Mouse (Mus musculus): ENCODE measurements around the gene Jam2. TPM values are rescaled to one million over a fixed set of nuclear protein-coding genes. Genes with fewer than 3 reads are reported as not detected.

The Jam2 gene
- polyA plus RNA-seq, 1 experiment: 6.1 TPM

DNA sequence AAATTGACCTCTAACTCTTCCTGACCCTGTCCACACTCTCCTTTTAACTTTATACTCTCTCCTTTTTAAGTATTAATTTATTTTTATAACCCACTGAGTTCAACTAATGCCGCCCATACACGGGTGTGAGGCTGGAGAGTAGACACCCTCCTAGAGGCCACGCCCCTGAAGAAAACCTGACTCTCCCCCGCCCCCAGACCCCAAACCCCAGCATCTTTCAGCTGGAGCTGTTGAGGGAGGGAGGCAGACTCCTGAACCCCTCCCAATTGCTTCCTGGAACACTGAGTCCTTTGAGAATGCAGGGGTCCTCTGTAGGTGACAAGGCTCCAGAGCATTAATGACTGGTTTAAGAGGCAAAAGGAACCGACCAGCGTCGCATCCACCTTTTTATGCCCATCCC is 11.0 kb downstream of the Jam2 start:
- no peaks in the 10 kb centered on the region for H3K27me3 ChIP-seq (replicated peaks; ENCODE audit: control insufficient read depth, insufficient read depth, low read length)
- WGBS: 32% methylated on average over 7 of the region's 7 CpGs
- H3K4me1 ChIP-seq (ENCODE audit: control insufficient read depth, insufficient read depth, low read length): no peaks in the 10 kb centered on the region
- no peak overlapping the region for H3K4me3 ChIP-seq (ENCODE audit: insufficient read depth, low read depth, low read length)
- no peak for DNase-seq
- H3K36me3 ChIP-seq (ENCODE audit: control insufficient read depth, insufficient read depth, low read length): no peaks in the 10 kb centered on the region
- H3K27ac ChIP-seq (ENCODE audit: insufficient read depth, low read depth, low read length): no peak overlapping the region
- TF ChIP-seq POLR2A (IDR thresholded peaks at IDR 0.05; ENCODE audit: low read depth, low read length) (no peak), CTCF (conservative IDR thresholded peaks at IDR 0.05; ENCODE audit: insufficient read depth, insufficient read length, low read depth, low read length) (no peak)

DNA sequence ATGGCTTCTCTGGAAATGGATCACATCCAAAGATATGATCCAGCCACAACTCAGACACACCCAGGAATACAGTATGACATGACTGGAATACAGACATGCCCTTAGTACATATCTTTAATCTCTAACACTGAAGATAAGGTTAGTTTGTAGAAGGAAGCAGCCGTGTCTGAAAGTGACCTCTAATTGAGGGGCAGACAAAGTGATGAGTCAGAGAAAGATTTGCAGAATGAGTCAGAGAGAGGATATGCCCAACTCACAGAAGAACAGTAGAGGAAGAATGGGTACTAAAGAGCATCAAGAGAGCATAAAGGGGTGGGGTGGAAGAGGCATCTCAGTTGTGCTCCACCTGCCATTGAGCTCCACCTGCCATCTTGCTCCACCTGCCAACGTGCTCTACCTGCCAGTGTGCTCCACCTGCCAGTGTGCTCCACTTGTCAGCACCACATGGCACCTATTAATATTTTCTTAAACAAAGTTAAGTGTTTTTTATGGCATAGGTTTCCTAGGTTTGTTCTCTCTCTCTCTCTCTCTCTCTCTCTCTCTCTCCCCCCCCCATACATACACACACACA is 16.8 kb downstream of the Jam2 start:
- no peaks in the 10 kb centered on the region for H3K27me3 ChIP-seq (replicated peaks; ENCODE audit: control insufficient read depth, insufficient read depth, low read length)
- no peaks in the 10 kb centered on the region for H3K36me3 ChIP-seq (ENCODE audit: control insufficient read depth, insufficient read depth, low read length)
- no peak overlapping the region for H3K27ac ChIP-seq (ENCODE audit: insufficient read depth, low read depth, low read length)
- DNase-seq: no peak
- WGBS: 74% methylated on average over 2 of the region's 2 CpGs
- no peaks in the 10 kb centered on the region for H3K4me1 ChIP-seq (ENCODE audit: control insufficient read depth, insufficient read depth, low read length)
- H3K4me3 ChIP-seq (ENCODE audit: insufficient read depth, low read depth, low read length): no peak overlapping the region
- TF ChIP-seq POLR2A (IDR thresholded peaks at IDR 0.05; ENCODE audit: low read depth, low read length): no peak
- TF ChIP-seq CTCF (conservative IDR thresholded peaks at IDR 0.05; ENCODE audit: insufficient read depth, insufficient read length, low read depth, low read length): no peak

DNA sequence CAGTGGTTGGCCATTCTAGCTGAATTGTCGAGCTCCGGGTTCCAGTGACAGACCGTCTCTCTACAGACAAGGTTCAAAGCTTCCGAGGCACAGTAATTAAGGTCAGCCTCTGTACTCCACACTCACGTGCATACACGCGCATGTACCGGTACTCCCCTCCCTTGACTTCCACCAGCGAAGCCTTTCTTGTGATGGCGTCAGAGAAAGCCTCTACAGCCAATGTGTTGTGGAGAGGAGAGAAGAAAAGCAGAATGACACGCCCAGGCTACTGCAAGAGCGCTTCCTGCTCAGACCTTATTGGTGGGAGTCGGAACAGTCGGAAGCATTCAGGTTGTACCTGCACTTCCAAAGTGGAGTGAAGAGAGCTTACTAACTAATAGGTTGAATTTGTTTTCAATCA is 19.5 kb downstream of the Jam2 start:
- no peaks in the 10 kb centered on the region for H3K27me3 ChIP-seq (replicated peaks; ENCODE audit: control insufficient read depth, insufficient read depth, low read length)
- no peak overlapping the region for H3K4me3 ChIP-seq (ENCODE audit: insufficient read depth, low read depth, low read length)
- H3K36me3 ChIP-seq (ENCODE audit: control insufficient read depth, insufficient read depth, low read length): no peaks in the 10 kb centered on the region
- no peak for DNase-seq
- 90% methylated on average over 14 of the region's 14 CpGs for WGBS
- TF ChIP-seq POLR2A (IDR thresholded peaks at IDR 0.05; ENCODE audit: low read depth, low read length): no peak
- no peak for TF ChIP-seq CTCF (conservative IDR thresholded peaks at IDR 0.05; ENCODE audit: insufficient read depth, insufficient read length, low read depth, low read length)
- H3K27ac ChIP-seq (ENCODE audit: insufficient read depth, low read depth, low read length): no peak overlapping the region
- no peaks in the 10 kb centered on the region for H3K4me1 ChIP-seq (ENCODE audit: control insufficient read depth, insufficient read depth, low read length)

DNA sequence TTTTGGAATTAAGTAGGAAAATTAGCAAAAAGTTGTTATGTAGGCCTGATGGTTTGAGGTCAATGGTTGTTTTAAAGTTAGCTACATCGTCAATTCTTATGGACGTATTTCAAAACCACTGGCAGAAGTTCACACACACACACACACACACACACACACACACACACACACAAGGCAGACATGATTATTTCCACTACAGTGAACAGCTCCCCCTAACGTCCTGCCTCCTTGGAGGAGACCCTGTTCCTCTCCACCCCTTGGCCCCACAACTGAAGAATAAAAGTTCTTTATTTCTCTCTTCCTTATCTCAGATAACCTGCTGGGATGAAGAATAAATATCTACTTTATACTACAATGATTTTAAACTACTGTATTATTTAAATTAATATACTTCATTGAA is 21.4 kb downstream of the Jam2 start:
- no peaks in the 10 kb centered on the region for H3K36me3 ChIP-seq (ENCODE audit: control insufficient read depth, insufficient read depth, low read length)
- H3K4me1 ChIP-seq (ENCODE audit: control insufficient read depth, insufficient read depth, low read length): no peaks in the 10 kb centered on the region
- DNase-seq: no peak
- 61% methylated on average over 3 of the region's 3 CpGs for WGBS
- H3K27me3 ChIP-seq (replicated peaks; ENCODE audit: control insufficient read depth, insufficient read depth, low read length): no peaks in the 10 kb centered on the region
- H3K27ac ChIP-seq (ENCODE audit: insufficient read depth, low read depth, low read length): no peak overlapping the region
- no peak; the same call in 1 of the 2 replicates for TF ChIP-seq CTCF (conservative IDR thresholded peaks at IDR 0.05; ENCODE audit: insufficient read depth, insufficient read length, low read depth, low read length)
- TF ChIP-seq POLR2A (IDR thresholded peaks at IDR 0.05; ENCODE audit: low read depth, low read length): no peak
- no peak overlapping the region for H3K4me3 ChIP-seq (ENCODE audit: insufficient read depth, low read depth, low read length)

DNA sequence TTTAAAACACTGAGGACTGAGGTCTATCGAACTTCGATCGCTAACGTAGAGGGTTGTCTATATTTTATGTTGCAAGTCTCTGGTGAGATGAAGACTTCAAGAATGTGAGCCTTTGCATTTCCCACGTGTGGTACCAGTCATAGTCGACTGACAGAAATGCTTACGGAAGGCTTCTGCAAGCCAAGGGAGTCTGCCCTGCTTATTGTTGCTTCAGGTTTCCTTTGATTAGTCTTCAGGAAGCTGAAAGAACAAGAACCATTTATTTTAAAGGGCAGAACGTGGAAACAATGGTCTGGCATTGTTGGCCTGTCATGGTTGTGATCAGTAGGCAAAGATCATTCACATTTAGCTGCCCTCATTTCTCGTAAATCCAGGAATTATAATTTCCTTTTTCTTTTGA is 22.8 kb downstream of the Jam2 start:
- H3K4me1 ChIP-seq (ENCODE audit: control insufficient read depth, insufficient read depth, low read length): no peaks in the 10 kb centered on the region
- DNase-seq: no peak
- TF ChIP-seq CTCF (conservative IDR thresholded peaks at IDR 0.05; ENCODE audit: insufficient read depth, insufficient read length, low read depth, low read length): no peak
- no peak for TF ChIP-seq POLR2A (IDR thresholded peaks at IDR 0.05; ENCODE audit: low read depth, low read length)
- no peaks in the 10 kb centered on the region for H3K36me3 ChIP-seq (ENCODE audit: control insufficient read depth, insufficient read depth, low read length)
- H3K27me3 ChIP-seq (replicated peaks; ENCODE audit: control insufficient read depth, insufficient read depth, low read length): no peaks in the 10 kb centered on the region
- WGBS: 67% methylated on average over 9 of the region's 9 CpGs
- H3K4me3 ChIP-seq (ENCODE audit: insufficient read depth, low read depth, low read length): no peak overlapping the region
- no peak overlapping the region for H3K27ac ChIP-seq (ENCODE audit: insufficient read depth, low read depth, low read length)

DNA sequence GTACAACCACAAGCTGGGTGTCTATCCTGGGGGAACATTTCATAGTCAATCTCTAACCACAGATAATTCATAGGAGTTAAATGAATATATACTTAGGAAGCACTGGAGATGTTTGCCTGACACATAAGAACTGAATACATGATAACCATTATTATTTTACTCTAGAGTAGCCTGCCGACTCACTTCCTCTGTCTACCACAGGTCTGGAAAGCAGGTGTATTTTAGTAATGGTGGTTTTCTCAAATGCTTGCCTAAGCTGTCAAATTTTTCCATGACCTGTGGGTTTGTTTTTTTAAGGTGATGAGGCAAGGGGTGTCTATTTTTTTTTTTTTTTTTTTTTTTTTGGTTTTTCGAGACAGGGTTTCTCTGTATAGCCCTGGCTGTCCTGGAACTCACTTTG is 26.1 kb downstream of the Jam2 start:
- WGBS: 67% methylated on average over 2 of the region's 2 CpGs
- TF ChIP-seq POLR2A (IDR thresholded peaks at IDR 0.05; ENCODE audit: low read depth, low read length) (no peak), CTCF (conservative IDR thresholded peaks at IDR 0.05; ENCODE audit: insufficient read depth, insufficient read length, low read depth, low read length) (no peak)
- Histone ChIP-seq H3K27me3 (replicated peaks; ENCODE audit: control insufficient read depth, insufficient read depth, low read length) (no peaks in the 10 kb centered on the region), H3K36me3 (ENCODE audit: control insufficient read depth, insufficient read depth, low read length) (no peaks in the 10 kb centered on the region), H3K27ac (ENCODE audit: insufficient read depth, low read depth, low read length) (no peak overlapping the region), H3K4me3 (ENCODE audit: insufficient read depth, low read depth, low read length) (no peak overlapping the region), H3K4me1 (ENCODE audit: control insufficient read depth, insufficient read depth, low read length) (no peaks in the 10 kb centered on the region)
- no peak for DNase-seq

DNA sequence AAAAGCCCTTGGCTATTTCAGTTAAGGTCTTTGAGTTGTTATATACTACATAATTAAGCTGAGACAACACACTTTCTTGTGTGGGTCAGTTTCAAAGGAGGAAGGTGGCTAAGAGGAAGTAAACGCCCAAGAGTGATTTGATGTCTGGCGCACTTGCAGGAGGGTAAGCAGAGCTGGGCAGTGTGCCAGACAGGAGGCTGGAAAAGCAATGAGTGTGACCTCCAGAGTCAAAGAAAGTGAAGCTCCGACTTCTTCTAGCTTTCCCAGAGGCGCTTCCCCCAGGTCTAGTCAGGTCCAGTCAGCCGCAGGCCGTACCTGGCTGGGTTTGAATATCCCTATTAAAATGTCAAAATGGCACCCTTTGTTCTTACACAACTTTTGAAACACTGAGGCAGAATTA is 28.3 kb downstream of the Jam2 start:
- no peak for TF ChIP-seq CTCF (conservative IDR thresholded peaks at IDR 0.05; ENCODE audit: insufficient read depth, insufficient read length, low read depth, low read length)
- no peak for TF ChIP-seq POLR2A (IDR thresholded peaks at IDR 0.05; ENCODE audit: low read depth, low read length)
- DNase-seq: peak; percentile 84
- Histone ChIP-seq H3K36me3 (ENCODE audit: control insufficient read depth, insufficient read depth, low read length) (no peaks in the 10 kb centered on the region), H3K4me1 (ENCODE audit: control insufficient read depth, insufficient read depth, low read length) (no peaks in the 10 kb centered on the region), H3K27me3 (replicated peaks; ENCODE audit: control insufficient read depth, insufficient read depth, low read length) (no peaks in the 10 kb centered on the region), H3K4me3 (ENCODE audit: insufficient read depth, low read depth, low read length) (no peak overlapping the region), H3K27ac (ENCODE audit: insufficient read depth, low read depth, low read length) (peak overlapping the region; percentile 45)
- WGBS: 11% methylated on average over 6 of the region's 6 CpGs
